Mouse (Mus musculus): ENCODE results near the gene Bbx. TPM values are rescaled to one million over a fixed set of nuclear protein-coding genes. Genes with fewer than 3 reads are reported as not detected.

The Bbx gene
- polyA plus RNA-seq, 1 experiment, result 12.3 TPM

GRCm38 (mm10) chr16:50321368-50321767 is 110.8 kb downstream of the Bbx start:
- no peak for DNase-seq (ENCODE audit: extremely low spot score in 1 of 2, low spot score in 1 of 2)

DNA sequence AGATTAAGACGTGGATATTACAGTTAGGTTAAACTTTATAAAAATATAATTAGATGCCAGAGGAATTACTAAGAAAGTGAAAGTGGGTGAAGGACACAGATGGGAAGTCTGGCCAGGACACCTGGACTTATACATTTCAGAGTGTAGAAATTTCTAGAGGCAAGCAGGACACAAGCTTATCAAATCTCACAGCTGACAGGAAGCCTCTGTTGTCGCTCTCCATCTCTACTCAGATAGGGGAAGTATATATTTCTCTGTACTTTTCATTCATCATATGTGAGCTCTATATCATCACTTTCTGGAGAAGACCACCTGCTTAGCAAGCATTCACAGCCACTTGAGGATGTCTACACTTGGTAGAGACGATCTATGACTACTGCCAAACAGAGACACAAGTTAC is 113.9 kb downstream of the Bbx start:
- DNase-seq (ENCODE audit: extremely low spot score in 1 of 2, low spot score in 1 of 2), result no peak

GRCm38 (mm10) chr16:50315349-50315969 is 116.7 kb downstream of the Bbx start:
- DNase-seq (ENCODE audit: extremely low spot score in 1 of 2, low spot score in 1 of 2), result no peak

GRCm38 (mm10) chr16:50311588-50311987 is 120.6 kb downstream of the Bbx start:
- no peak for DNase-seq (ENCODE audit: extremely low spot score in 1 of 2, low spot score in 1 of 2)

GRCm38 (mm10) chr16:50309411-50310042 is 122.7 kb downstream of the Bbx start:
- peak; percentile 67 to 86 for DNase-seq (ENCODE audit: extremely low spot score in 1 of 2, low spot score in 1 of 2)

DNA sequence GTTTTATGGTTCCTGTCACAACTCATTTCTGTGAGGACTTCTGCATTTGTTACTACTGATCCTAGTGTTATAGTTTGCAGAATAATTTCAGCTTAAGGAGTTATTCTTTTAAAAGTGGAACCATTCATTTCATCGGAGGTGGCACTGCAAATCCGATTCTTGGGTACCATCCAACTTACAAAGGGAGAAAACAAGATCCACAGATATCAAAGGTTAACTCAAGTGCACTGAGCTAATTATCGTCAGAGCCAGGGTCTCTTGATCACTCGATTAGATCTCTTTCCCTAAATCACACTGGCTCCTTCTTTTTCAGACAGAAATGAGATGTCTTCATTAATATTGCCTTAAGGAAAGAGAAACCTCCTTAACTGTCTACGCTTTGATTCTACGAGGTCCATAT is 123.9 kb downstream of the Bbx start:
- DNase-seq (ENCODE audit: extremely low spot score in 1 of 2, low spot score in 1 of 2), result no peak

DNA sequence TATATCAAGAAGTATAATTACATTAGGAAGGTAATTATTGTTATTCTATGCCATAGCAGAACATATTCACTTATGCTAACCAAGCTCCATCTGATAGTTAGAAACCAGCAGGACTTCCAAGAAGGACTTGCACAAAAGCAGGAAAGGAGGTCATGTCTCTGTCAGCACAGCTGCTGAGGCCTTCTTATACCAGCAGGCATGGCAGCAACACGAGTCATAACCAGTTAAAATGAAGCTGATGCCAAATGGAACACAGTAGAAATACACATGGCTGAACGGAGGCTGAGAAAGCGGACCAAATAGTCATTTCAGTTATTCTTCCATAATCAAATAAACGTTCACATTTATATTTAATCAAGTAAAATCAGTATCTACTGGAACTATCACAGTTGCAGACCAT is 125.0 kb downstream of the Bbx start:
- DNase-seq (ENCODE audit: extremely low spot score in 1 of 2, low spot score in 1 of 2), result no peak

DNA sequence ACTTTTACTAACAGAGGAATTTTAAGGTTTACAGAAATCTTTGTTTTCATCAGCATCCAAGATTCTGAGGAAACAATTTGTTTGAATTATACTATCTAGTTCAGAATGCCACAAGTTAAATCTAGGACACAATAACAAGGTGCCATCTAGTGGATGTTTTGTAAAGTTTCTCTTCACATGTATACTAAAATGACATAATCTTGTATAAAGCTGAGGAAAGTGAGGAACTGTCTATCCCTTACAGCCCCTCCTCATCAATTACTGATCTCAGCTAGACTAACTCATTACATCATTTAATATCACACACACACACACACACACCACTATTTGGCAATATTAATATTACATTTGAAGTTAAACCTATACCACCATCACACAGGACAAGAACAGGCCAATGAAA is 125.5 kb downstream of the Bbx start:
- DNase-seq (ENCODE audit: extremely low spot score in 1 of 2, low spot score in 1 of 2), result no peak

GRCm38 (mm10) chr16:50305156-50305555 is 127.0 kb downstream of the Bbx start:
- no peak for DNase-seq (ENCODE audit: extremely low spot score in 1 of 2, low spot score in 1 of 2)

DNA sequence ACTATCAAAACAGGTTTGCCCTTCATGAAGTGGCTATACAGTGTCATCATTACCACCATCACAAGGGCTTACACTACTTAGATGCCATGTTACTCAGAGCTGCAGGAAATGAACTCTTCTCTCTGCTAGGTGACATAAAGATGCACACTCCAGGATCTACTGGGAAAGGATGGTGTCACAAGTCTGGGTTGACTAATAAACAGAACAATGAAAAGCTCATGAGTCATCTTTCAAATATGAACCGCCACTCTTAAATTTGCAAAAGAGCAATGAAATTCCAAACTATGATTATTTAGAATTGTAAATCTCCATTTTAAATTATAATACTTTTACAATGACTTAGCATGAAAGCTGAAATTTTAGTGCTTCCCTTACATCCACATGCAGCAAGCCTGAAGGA is 129.6 kb downstream of the Bbx start:
- no peak for DNase-seq (ENCODE audit: extremely low spot score in 1 of 2, low spot score in 1 of 2)

- DNase-seq (ENCODE audit: extremely low spot score in 1 of 2, low spot score in 1 of 2), result no peak
These were observed 133.3 kb downstream of the Bbx start for GRCm38 (mm10) chr16:50298743-50299443.

DNA sequence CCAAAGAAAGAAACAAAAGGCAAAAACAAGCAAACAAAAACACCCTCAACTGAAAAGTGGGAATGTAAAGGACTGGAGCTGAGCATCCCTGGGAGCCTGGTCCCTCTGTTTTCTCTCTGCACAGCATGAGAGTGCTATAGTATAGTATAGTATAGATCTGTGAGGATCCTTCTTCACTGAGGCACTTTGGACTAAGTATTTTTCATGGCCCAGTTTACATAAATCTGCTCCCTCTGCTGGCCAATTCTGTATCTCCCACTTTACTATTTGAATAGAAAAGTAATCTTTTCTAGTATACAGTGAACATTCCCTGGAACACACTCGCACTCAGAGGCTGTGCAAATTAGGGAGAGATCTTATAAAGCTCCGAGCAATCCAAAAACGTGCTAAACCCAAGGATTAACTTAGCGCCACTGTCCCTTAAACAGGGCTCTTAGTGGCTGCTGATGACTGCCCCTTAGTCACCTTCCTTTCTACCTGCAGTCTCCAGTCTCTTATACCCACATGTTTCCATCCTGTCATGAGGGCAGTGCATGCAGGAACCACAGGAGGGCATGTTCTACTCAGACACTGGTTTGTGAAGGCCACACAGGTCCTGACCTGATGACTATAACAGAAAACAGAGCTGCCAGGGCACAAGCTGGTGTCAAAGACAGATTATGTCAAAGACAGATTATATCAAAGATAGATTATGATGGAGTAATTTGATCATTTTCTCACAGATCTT is 138.5 kb downstream of the Bbx start:
- DNase-seq (ENCODE audit: extremely low spot score in 1 of 2, low spot score in 1 of 2), result peak in 1 of 2 experiments; percentile 61

- DNase-seq (ENCODE audit: extremely low spot score in 1 of 2, low spot score in 1 of 2), result no peak
These were observed 139.4 kb downstream of the Bbx start for GRCm38 (mm10) chr16:50292834-50293233.

DNA sequence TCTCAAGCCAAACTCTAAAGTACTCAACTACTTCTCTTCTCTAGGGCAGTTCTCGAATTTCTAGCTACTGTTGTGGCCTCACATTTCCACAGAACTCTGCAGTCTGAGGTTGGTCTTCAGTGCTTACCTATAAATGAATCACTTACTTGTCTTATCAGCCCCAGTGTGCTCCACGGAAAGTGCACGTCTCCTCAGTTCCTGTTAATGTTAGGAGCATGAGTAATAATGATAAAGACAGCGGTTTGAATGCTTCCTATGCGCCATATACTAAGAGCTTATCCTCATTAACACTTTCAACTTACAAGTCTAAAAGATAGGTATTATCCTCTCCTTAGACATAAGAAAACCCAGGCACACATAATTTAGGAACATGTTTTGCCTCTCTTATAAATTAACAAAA is 142.4 kb downstream of the Bbx start:
- no peak for DNase-seq (ENCODE audit: extremely low spot score in 1 of 2, low spot score in 1 of 2)

DNA sequence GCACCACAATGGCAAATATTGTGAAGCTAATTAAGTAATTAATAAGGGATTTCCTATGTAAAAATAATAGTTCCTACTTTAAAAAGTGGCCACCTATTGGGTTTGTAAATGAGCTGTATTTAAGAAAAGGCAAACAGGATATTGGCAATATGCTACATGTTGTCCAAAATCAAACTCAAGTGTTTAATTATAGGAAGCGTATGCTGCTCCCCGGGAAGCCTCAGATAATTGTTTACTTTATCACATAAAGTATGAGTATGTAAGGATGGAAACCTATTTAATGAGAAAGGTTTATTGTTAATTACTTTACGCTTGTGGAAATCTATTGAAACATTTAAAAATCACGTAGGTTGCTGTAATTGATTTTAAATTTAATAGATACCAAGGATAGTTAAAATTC is 159.4 kb downstream of the Bbx start:
- no peak for DNase-seq (ENCODE audit: extremely low spot score in 1 of 2, low spot score in 1 of 2)

GRCm38 (mm10) chr16:50262647-50263046 is 169.5 kb downstream of the Bbx start:
- DNase-seq (ENCODE audit: extremely low spot score in 1 of 2, low spot score in 1 of 2), result no peak

DNA sequence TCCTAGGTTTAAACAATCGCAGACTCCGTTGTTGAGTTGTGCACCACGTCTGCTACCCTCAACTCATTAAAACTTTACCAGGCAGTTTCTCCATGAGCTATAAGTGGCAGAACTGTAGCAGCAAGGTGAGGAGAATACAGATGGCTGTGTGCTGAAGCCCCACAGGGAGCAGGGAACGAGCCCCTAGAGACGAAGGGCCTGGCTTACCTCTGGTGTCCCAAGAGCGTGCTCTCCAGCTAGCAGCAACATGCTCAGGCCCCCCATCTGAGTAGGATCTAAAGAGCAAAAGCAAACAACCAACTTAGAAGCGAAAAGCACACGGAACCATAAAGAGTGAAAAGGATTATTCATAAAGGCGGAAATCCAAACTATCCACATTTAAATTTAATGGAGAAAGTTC is 170.0 kb downstream of the Bbx start:
- DNase-seq (ENCODE audit: extremely low spot score in 1 of 2, low spot score in 1 of 2), result no peak

DNA sequence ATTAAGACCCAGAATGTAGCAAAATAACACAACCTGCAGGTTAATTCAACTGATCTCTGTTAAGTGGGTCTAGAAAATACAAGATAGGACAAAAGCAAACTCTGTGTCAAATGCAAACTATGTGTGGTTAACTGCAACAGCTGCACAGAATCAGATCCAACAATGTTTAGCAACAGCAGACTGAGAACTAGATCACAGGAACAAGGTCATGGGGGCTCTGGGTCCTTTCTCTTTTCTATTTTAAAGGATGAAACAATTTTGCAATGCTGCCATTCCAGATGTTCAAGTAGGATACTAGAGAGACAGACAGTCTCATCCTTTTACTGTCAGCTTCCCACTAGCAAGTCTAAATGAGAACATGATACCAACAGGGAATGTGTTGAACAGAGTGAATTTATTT is 170.4 kb downstream of the Bbx start:
- no peak for DNase-seq (ENCODE audit: extremely low spot score in 1 of 2, low spot score in 1 of 2)

GRCm38 (mm10) chr16:50254522-50255159 is 177.5 kb downstream of the Bbx start:
- peak in 1 of 2 experiments; percentile 62 for DNase-seq (ENCODE audit: extremely low spot score in 1 of 2, low spot score in 1 of 2)

DNA sequence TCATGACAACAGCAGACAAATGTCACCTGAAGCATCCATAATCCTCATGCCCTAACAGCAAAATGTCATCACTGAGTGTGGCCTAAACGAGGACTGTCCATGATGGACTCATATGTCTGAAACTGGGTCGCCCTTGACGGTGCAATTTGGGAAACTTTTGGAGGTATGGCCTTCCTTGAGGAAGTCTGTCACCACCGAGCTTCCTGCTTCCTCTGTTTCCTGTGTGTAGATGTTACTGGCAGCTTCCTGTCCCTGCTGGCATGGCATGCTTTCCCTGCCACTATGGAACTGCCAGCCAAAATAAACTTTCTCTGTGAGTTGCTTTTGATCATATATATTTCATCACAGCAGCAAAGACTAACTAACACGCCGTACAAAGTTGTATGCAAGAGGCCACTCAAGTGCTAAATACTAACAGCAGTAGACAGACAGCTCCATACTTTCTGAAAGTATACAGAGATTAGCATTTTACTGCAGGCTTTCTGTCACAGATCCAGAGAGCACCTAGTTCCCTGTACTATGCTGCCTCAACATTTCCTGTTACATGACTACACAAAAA is 180.7 kb downstream of the Bbx start:
- no peak for DNase-seq (ENCODE audit: extremely low spot score in 1 of 2, low spot score in 1 of 2)

- no peak for DNase-seq (ENCODE audit: extremely low spot score in 1 of 2, low spot score in 1 of 2)
These were observed 181.7 kb downstream of the Bbx start for GRCm38 (mm10) chr16:50250469-50250868.
